Mouse (Mus musculus): ENCODE results near the gene Gm2004. TPM values are rescaled to one million over a fixed set of nuclear protein-coding genes. Genes with fewer than 3 reads are reported as not detected.
"Not testable (repeated sequence)": the region's sequence is repeated elsewhere in the genome, so short reads cannot be mapped to it uniquely, and the experiment has no call there.

The Gm2004 gene
- total RNA-seq (2021): 1 to 10 TPM; 2.8 to 3.2 TPM

DNA sequence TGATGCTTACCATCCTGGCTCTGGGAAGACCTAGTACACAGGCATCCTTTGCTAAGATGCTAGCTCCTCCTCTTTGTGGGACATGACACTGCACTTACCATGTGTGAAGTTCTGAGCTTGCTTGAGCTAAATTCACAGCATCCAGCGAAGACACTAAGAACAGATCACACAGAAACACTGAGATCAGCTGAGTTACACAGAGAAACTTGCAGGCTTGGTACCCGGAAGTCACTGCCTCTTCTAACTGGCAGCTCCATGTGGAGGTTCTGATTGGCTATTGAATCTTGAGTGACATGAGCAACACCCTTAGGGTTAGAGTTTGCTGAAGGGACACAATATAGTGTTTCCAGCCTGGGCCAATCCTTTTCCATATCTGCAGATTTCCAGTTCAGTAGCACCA lies at the start of gene Gm2004:
Gene Gm2004, minus strand, starts transcription at position 101 of the 400 bp plus-strand sequence.
- DNase-seq (ENCODE audit: extremely low spot score in 1 of 2, low spot score in 2 of 2); intact Hi-C loops (cut with DNase I): not testable (repeated sequence)

Other genes starting within 250 kb of the Gm2004 start
- 1 to 10 TPM; 3.7 to 4.3 TPM for gene Zfp966, start 218.7 kb downstream of the Gm2004 start, total RNA-seq (2021)
- 10 to 100 TPM; 52.5 to 54.3 TPM for gene Gm2026, start 184.5 kb downstream of the Gm2004 start, total RNA-seq (2021)
- gene 2210418O10Rik, start 76.7 kb upstream of the Gm2004 start, total RNA-seq (2021): 10 to 100 TPM in 1 of 2 experiments, 1 to 10 TPM in 1; 4.8 to 10.3 TPM
- not detected for gene Gm11009, start 169.7 kb upstream of the Gm2004 start, total RNA-seq (2021)